Mouse (Mus musculus) gastrocnemius, postnatal 4 days (tissue): Measurements from ENCODE around the gene Rae1. TPM values are rescaled to one million over a fixed set of nuclear protein-coding genes. Genes with fewer than 3 reads are reported as not detected.

Experiments
- DNase-seq, 2 experiments: peaks; one replicate each; pipeline ENCODE4 v3.0.0; 2021 to 2022; ENCODE audit warnings: low spot score in 2 of 2, mixed read lengths in 2 of 2
- total RNA-seq, 2 experiments: library from RNA; stranded (reverse); gene quantifications; 2 replicates each; pipeline ENCODE4 v1.2.3; 2021

Gene Rae1
- total RNA-seq, 2 experiments from 2014 or later: 41.8 to 44.4 TPM

- DNase-seq: no peak
These were observed 16.9 kb upstream of the Rae1 start for GRCm38 (mm10) chr2:172982776-172983561.

GRCm38 (mm10) chr2:172990161-172990560, 9.8 kb upstream of the Rae1 start:
- no peak for DNase-seq

GRCm38 (mm10) chr2:172996207-172996606, 3.7 kb upstream of the Rae1 start:
- peak; percentile 56 to 73 for DNase-seq

- DNase-seq: no peak
These were observed 2.2 kb upstream of the Rae1 start for GRCm38 (mm10) chr2:172997748-172998147.

- DNase-seq: no peak
These were observed 1.4 kb upstream of the Rae1 start for GRCm38 (mm10) chr2:172998478-172998877.

GRCm38 (mm10) chr2:173000285-173000652, 352 bp downstream of the Rae1 start:
- peak; percentile 59 to 72 for DNase-seq

- no peak for DNase-seq
These were observed 1.0 kb downstream of the Rae1 start for GRCm38 (mm10) chr2:173000921-173001320.

- no peak for DNase-seq
These were observed 3.8 kb downstream of the Rae1 start for GRCm38 (mm10) chr2:173003737-173004136.

GRCm38 (mm10) chr2:173010220-173010717, 10.4 kb downstream of the Rae1 start:
- no peak for DNase-seq

- DNase-seq: no peak
These were observed 11.5 kb downstream of the Rae1 start for GRCm38 (mm10) chr2:173011440-173011839.

- DNase-seq: no peak
These were observed 14.9 kb downstream of the Rae1 start for GRCm38 (mm10) chr2:173014741-173015287.

GRCm38 (mm10) chr2:173017940-173018339, 18.0 kb downstream of the Rae1 start:
- DNase-seq: no peak

- no peak for DNase-seq
These were observed 18.7 kb downstream of the Rae1 start for GRCm38 (mm10) chr2:173018618-173019017.

- no peak for DNase-seq
These were observed 19.4 kb downstream of the Rae1 start for GRCm38 (mm10) chr2:173019322-173019721.

- DNase-seq: peak; percentile 78 to 90
These were observed 19.9 kb downstream of the Rae1 start for GRCm38 (mm10) chr2:173019790-173020189.

- peak in 1 of 2 experiments; percentile 11 for DNase-seq
These were observed 20.5 kb downstream of the Rae1 start, which contains the start of gene Rbm38 for GRCm38 (mm10) chr2:173020430-173020829. Gene Rbm38 (plus strand): TSS chr2:173020498.

- DNase-seq: peak; percentile 89 to 93
These were observed 21.7 kb downstream of the Rae1 start for GRCm38 (mm10) chr2:173021633-173022055.

GRCm38 (mm10) chr2:173022056-173022681, 22.3 kb downstream of the Rae1 start:
- peak in 1 of 2 experiments; percentile 52 for DNase-seq

GRCm38 (mm10) chr2:173022813-173023212, 22.9 kb downstream of the Rae1 start:
- DNase-seq: peak in 1 of 2 experiments; percentile 12

- DNase-seq: peak in 1 of 2 experiments; percentile 7
These were observed 23.5 kb downstream of the Rae1 start for GRCm38 (mm10) chr2:173023371-173023851.

- no peak for DNase-seq
These were observed 24.0 kb downstream of the Rae1 start for GRCm38 (mm10) chr2:173023966-173024365.

GRCm38 (mm10) chr2:173024392-173024791, 24.5 kb downstream of the Rae1 start:
- no peak for DNase-seq
